Mouse (Mus musculus) retina, postnatal 7 days (tissue): ENCODE measurements around the gene Cdc34.
A peak's percentile ranks its signal among the peaks of the same experiment; 100 is the strongest.

ENCODE experiments used
- DNase-seq: peaks from one replicate; pipeline ENCODE4 v3.0.0-alpha.2; 2012; ENCODE audit warnings: low read depth, low spot score

Cdc34 gene

GRCm38 (mm10) chr10:79670071-79670888 lies 11.7 kb upstream of the Cdc34 start:
- no peak for DNase-seq

GRCm38 (mm10) chr10:79671396-79672087 lies 10.5 kb upstream of the Cdc34 start:
- DNase-seq = no peak

GRCm38 (mm10) chr10:79672088-79672455 lies 9.9 kb upstream of the Cdc34 start:
- DNase-seq = no peak

GRCm38 (mm10) chr10:79673054-79673453 lies 8.9 kb upstream of the Cdc34 start:
- no peak for DNase-seq

GRCm38 (mm10) chr10:79675346-79676035 lies 6.5 kb upstream of the Cdc34 start:
- no peak for DNase-seq

- no peak for DNase-seq
These were observed 1.1 kb upstream of the Cdc34 start for GRCm38 (mm10) chr10:79680606-79681495.

GRCm38 (mm10) chr10:79682551-79682915 lies 538 bp downstream of the Cdc34 start:
- DNase-seq = no peak

GRCm38 (mm10) chr10:79682916-79683582 lies 1.1 kb downstream of the Cdc34 start:
- DNase-seq = no peak

- DNase-seq = no peak
These were observed 2.0 kb downstream of the Cdc34 start for GRCm38 (mm10) chr10:79683726-79684640.

GRCm38 (mm10) chr10:79684770-79685600 lies 3.0 kb downstream of the Cdc34 start:
- DNase-seq = no peak

- DNase-seq = no peak
These were observed 4.2 kb downstream of the Cdc34 start for GRCm38 (mm10) chr10:79686219-79686618.

GRCm38 (mm10) chr10:79686691-79687090 lies 4.7 kb downstream of the Cdc34 start:
- DNase-seq = no peak

- DNase-seq = no peak
These were observed 5.5 kb downstream of the Cdc34 start for GRCm38 (mm10) chr10:79687513-79687912.

GRCm38 (mm10) chr10:79688720-79689119 lies 6.7 kb downstream of the Cdc34 start, which contains the start of gene Gzmm:
TSS of gene Gzmm (plus strand) at chr10:79689020.
- DNase-seq = no peak

- no peak for DNase-seq
These were observed 7.2 kb downstream of the Cdc34 start for GRCm38 (mm10) chr10:79689178-79689577.

- DNase-seq = no peak
These were observed 10.1 kb downstream of the Cdc34 start for GRCm38 (mm10) chr10:79691986-79692548.

GRCm38 (mm10) chr10:79693580-79694378 lies 11.8 kb downstream of the Cdc34 start:
- DNase-seq = peak; percentile 53

GRCm38 (mm10) chr10:79694379-79694655 lies 12.3 kb downstream of the Cdc34 start:
- no peak for DNase-seq
